Mouse (Mus musculus) cerebellum, adult 9-11 months (tissue): Measurements from ENCODE around the gene Nek6.

Experiments
- DNase-seq: peaks from one replicate; pipeline ENCODE4 v3.0.0; 2022

Nek6 gene

GRCm38 (mm10) chr2:38628801-38629200 lies 117.4 kb downstream of the Nek6 start:
- DNase-seq = no peak

GRCm38 (mm10) chr2:38629451-38629850 lies 118.0 kb downstream of the Nek6 start:
- DNase-seq = no peak

- no peak for DNase-seq
Measured at GRCm38 (mm10) chr2:38630574-38630973, 119.1 kb downstream of the Nek6 start.

- no peak for DNase-seq
Measured at GRCm38 (mm10) chr2:38637716-38638267, 126.3 kb downstream of the Nek6 start.

- DNase-seq = no peak
Measured at GRCm38 (mm10) chr2:38641761-38642160, 130.3 kb downstream of the Nek6 start.

GRCm38 (mm10) chr2:38643625-38644427 lies 132.4 kb downstream of the Nek6 start, which contains the start of gene Psmb7:
Gene Psmb7 (minus strand): TSS chr2:38644087.
- DNase-seq = peak; percentile 88
